Mouse (Mus musculus) ES-E14 (cell line): ENCODE data around the gene Ccdc149. TPM values are rescaled to one million over a fixed set of nuclear protein-coding genes. Genes with fewer than 3 reads are reported as not detected.

ENCODE experiments used
- DNase-seq: peaks from one replicate; pipeline ENCODE4 v3.0.0-alpha.2; 2013; ENCODE audit warnings: low read depth, low spot score
- H3K27ac ChIP-seq: 2 replicates; pipeline ENCODE4 v1.5.1; 2012; ENCODE audit warnings: low read depth, mild to moderate bottlenecking, low read length, moderate library complexity, mixed read lengths; ENCODE audit not compliant: poor library complexity, insufficient read depth, severe bottlenecking
- H3K36me3 ChIP-seq: 2 replicates; pipeline ENCODE4 v1.6.1; 2012; ENCODE audit warnings: mild to moderate bottlenecking, low read length, moderate library complexity, mixed read lengths; ENCODE audit not compliant: control insufficient read depth, poor library complexity, insufficient read depth, severe bottlenecking
- H3K4me1 ChIP-seq, 2 experiments: fragments of 150-350 bp in 1 of 2; sonication (generic) in 1 of 2; 2 replicates each; pipeline ENCODE4 v1.6.1; 2012; ENCODE audit warnings: low read length in 2 of 2, mild to moderate bottlenecking in 1 of 2, mixed read lengths in 1 of 2; ENCODE audit not compliant: control insufficient read depth in 2 of 2, insufficient read depth in 2 of 2, poor library complexity in 1 of 2
- H3K4me3 ChIP-seq, 2 experiments: fragments of 150-350 bp in 1 of 2; sonication (generic) in 1 of 2; 2 replicates each; pipeline ENCODE4 v1.5.1; 2012; ENCODE audit warnings: low read length in 2 of 2, low read depth in 1 of 2, mild to moderate bottlenecking in 1 of 2, mixed read lengths in 1 of 2; ENCODE audit not compliant: insufficient read depth in 1 of 2, poor library complexity in 1 of 2, severe bottlenecking in 1 of 2
- H3K9ac ChIP-seq: 2 replicates; pipeline ENCODE4 v1.6.1; 2012; ENCODE audit warnings: low read depth, mild to moderate bottlenecking, low read length, mixed read lengths; ENCODE audit not compliant: poor library complexity, insufficient read depth, severe bottlenecking
- H3K9me3 ChIP-seq: fragments of 150-350 bp; sonication (generic); 2 replicates; pipeline ENCODE4 v1.6.1; 2012; ENCODE audit warnings: low read depth, mild to moderate bottlenecking, low read length; ENCODE audit not compliant: control insufficient read depth, insufficient read depth
- CHD2 ChIP-seq: IDR thresholded peaks from 2 replicates; pipeline ENCODE4 v1.6.1; 2014; ENCODE audit warnings: mild to moderate bottlenecking, low read depth, low read length, inconsistent platforms
- HCFC1 ChIP-seq: IDR thresholded peaks from 2 replicates; pipeline ENCODE4 v1.6.1; 2012; ENCODE audit warnings: low read length, inconsistent platforms, borderline replicate concordance; ENCODE audit not compliant: insufficient read depth
- MAFK ChIP-seq: IDR thresholded peaks from 2 replicates; pipeline ENCODE4 v1.6.1; 2014; ENCODE audit warnings: mild to moderate bottlenecking, low read depth, low read length, inconsistent platforms; ENCODE audit not compliant: insufficient read depth
- ZC3H11A ChIP-seq: IDR thresholded peaks from 2 replicates; pipeline ENCODE4 v1.6.1; 2012; ENCODE audit warnings: low read depth, mild to moderate bottlenecking, inconsistent platforms, low read length, borderline replicate concordance
- ZNF384 ChIP-seq: IDR thresholded peaks from 2 replicates; pipeline ENCODE4 v1.6.1; 2012; ENCODE audit warnings: low read depth, low read length, inconsistent platforms
- in situ Hi-C, 2 experiments: fragments of 600-800 bp; cut with MboI; formaldehyde crosslinking; loops; one replicate each; pipeline ENCODE4 v1.15.1; 2025; ENCODE audit warnings: low sequenced_read_pairs in 2 of 2, inconsistent platforms in 1 of 2; ENCODE audit not compliant: unreplicated experiment in 2 of 2
- total RNA-seq: library from RNA; depleted of rRNA; stranded (reverse); fragments of 300-350 nt; gene quantifications from 2 replicates; pipeline ENCODE4 v1.2.3, GENCODE M21; 2012

The Ccdc149 gene
- total RNA-seq, 1 experiment, result 0.27 TPM

DNA sequence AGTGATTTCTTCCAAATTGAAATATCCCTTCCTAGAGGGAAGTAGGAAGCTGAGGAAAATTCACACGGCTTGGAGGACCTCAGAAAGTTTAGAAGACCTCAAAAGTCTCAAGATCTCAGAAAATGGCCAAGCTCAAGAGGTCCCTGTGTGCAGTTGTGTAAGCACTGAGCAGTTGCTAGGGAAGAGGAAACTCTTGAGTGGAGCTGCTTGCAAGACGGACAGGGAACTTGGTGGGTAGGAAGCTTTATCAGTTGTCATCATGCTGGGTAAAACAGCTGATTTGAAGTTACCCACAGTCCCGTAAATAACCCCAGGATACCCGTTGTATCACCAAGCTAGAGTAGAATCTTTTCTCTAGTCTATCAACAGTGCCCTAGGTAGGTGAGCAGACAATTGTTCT, 12.0 kb downstream of the Ccdc149 start:
- Histone ChIP-seq H3K9me3 (no peaks in the 10 kb centered on the region), H3K4me1 (no peaks in the 10 kb centered on the region), H3K27ac (no peak overlapping the region), H3K4me3 (no peak overlapping the region), H3K9ac (no peak overlapping the region), H3K36me3 (no peaks in the 10 kb centered on the region)
- DNase-seq, result no peak
- in situ Hi-C loops, result no loop called here
- no peak for TF ChIP-seq HCFC1
- no peak for TF ChIP-seq CHD2
- TF ChIP-seq MAFK, result no peak
- TF ChIP-seq ZNF384, result no peak
- no peak for TF ChIP-seq ZC3H11A

DNA sequence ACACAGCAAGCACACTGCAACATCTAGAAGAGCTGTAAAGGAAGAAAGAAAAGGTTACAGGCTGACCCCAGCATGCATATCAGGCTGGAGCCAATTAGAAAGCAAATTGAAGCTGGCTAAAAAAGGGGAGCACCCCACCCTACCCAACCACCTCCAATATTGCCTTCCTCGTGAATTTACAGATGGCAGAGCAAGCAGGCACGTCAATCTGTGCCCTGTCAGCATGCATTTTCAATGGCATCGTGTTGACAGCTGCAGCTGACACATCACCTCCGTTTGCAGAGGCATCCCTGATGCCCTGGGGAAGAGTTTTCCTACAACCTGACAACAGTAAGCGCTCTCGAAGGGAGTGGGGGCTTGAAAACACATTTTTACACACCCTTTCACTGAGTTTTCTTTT, 14.2 kb downstream of the Ccdc149 start:
- DNase-seq, result no peak
- H3K4me1 ChIP-seq, result no peaks in the 10 kb centered on the region
- no peaks in the 10 kb centered on the region for H3K9me3 ChIP-seq
- in situ Hi-C loops, result no loop called here
- H3K27ac ChIP-seq, result no peak overlapping the region
- TF ChIP-seq CHD2 (no peak), ZC3H11A (no peak), HCFC1 (no peak), ZNF384 (no peak), MAFK (no peak)
- H3K36me3 ChIP-seq, result no peaks in the 10 kb centered on the region
- no peak overlapping the region for H3K4me3 ChIP-seq
- no peak overlapping the region for H3K9ac ChIP-seq

GRCm38 (mm10) chr5:52450821-52451220, 20.5 kb downstream of the Ccdc149 start:
- Histone ChIP-seq H3K36me3 (no peaks in the 10 kb centered on the region), H3K9ac (no peak overlapping the region), H3K4me1 (no peaks in the 10 kb centered on the region), H3K4me3 (no peak overlapping the region), H3K27ac (no peak overlapping the region), H3K9me3 (no peaks in the 10 kb centered on the region)
- no peak for DNase-seq
- no peak for TF ChIP-seq HCFC1
- TF ChIP-seq MAFK, result no peak
- no peak for TF ChIP-seq ZNF384
- TF ChIP-seq ZC3H11A, result no peak
- no peak for TF ChIP-seq CHD2
- in situ Hi-C loops, result no loop called here

GRCm38 (mm10) chr5:52449187-52449586, 22.1 kb downstream of the Ccdc149 start:
- no peak for DNase-seq
- Histone ChIP-seq H3K4me3 (no peak overlapping the region), H3K4me1 (no peaks in the 10 kb centered on the region), H3K9me3 (no peaks in the 10 kb centered on the region), H3K9ac (no peak overlapping the region), H3K36me3 (no peaks in the 10 kb centered on the region), H3K27ac (no peak overlapping the region)
- in situ Hi-C loops, result no loop called here
- no peak for TF ChIP-seq ZNF384
- TF ChIP-seq CHD2, result no peak
- no peak for TF ChIP-seq HCFC1
- no peak for TF ChIP-seq ZC3H11A
- no peak for TF ChIP-seq MAFK

DNA sequence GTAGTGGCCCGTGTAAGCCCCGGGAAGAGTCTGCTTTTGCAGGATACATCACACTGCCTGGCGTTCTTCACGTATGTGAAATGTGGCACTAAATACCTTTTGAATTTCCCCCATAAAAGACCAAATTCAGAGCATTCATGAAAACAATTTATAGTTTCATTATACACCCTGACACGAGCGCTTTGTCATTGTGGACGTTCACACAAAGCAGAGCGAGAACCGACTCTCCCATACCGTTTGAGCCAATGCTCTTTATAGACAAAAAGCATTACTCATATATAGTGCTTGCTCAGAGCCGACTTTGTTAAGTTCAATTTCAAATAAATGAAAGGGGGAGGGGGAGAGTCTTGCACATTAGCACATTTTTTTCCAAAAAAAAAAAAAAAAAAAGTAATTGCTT, 31.0 kb downstream of the Ccdc149 start:
- Histone ChIP-seq H3K27ac (no peak overlapping the region), H3K9me3 (no peaks in the 10 kb centered on the region), H3K4me1 (no peaks in the 10 kb centered on the region), H3K36me3 (no peaks in the 10 kb centered on the region), H3K9ac (no peak overlapping the region), H3K4me3 (no peak overlapping the region)
- in situ Hi-C loops, result no loop called here
- DNase-seq, result no peak
- TF ChIP-seq ZNF384 (no peak), ZC3H11A (no peak), HCFC1 (no peak), CHD2 (no peak), MAFK (no peak)
